14 mouse cellular contexts compared by ENCODE assay signal in genomic region chr3:122517726-122518125, GRCm38 (mm10).
DNase-seq lines count a peak whose midpoint lies in the region; ATAC-seq lines count a peak whose summit lies in the region.
"Had no signal": no experiment of that assay in that cellular context is flagged by ENCODE, and none has a peak within 500 bp of the region (broad histone marks: within the 10 kb centered on the region; RNA-seq: fewer than 3 reads in every experiment).

No protein-coding gene starts in this region.

- no peak for ATAC-seq in hindbrain, embryonic 12.5 days (ENCODE audit: low FRiP score)
- ATAC-seq in midbrain, embryonic 14.5 days (ENCODE audit: low FRiP score, low TSS enrichment): no peak
- ATAC-seq: intestine, postnatal 0 days had no signal

- WGBS in hindbrain, embryonic 12.5 days: 51% methylated on average over 4 of the region's 4 CpGs
- WGBS in midbrain, embryonic 14.5 days: 77% methylated on average over 4 of the region's 4 CpGs

- no peaks in the 10 kb centered on the region for H3K36me3 ChIP-seq in hindbrain, embryonic 12.5 days
- no peaks in the 10 kb centered on the region for H3K36me3 ChIP-seq in midbrain, embryonic 14.5 days (ENCODE audit: control insufficient read depth, insufficient read depth, low read length)
- H3K36me3 ChIP-seq: liver, embryonic 13.5 days had no signal

- no peak overlapping the region for H3K4me2 ChIP-seq in hindbrain, embryonic 12.5 days (replicated peaks)
- no peak overlapping the region for H3K4me2 ChIP-seq in midbrain, embryonic 14.5 days (ENCODE audit: low read length)
- H3K4me2 ChIP-seq: heart, embryonic 11.5 days; liver, embryonic 13.5 days had no signal

- H3K27ac ChIP-seq in hindbrain, embryonic 12.5 days: peak overlapping the region; percentile 66
- peak overlapping the region; percentile 62 for H3K27ac ChIP-seq in midbrain, embryonic 14.5 days (replicated peaks; ENCODE audit: low read depth, low read length)
- H3K27ac ChIP-seq: layer of hippocampus, adult 2 months; liver, embryonic 13.5 days had no signal

- H3K4me3 ChIP-seq in hindbrain, embryonic 12.5 days: no peak overlapping the region
- no peak overlapping the region for H3K4me3 ChIP-seq in midbrain, embryonic 14.5 days (replicated peaks; ENCODE audit: low read depth, low read length)
- H3K4me3 ChIP-seq: layer of hippocampus, adult 2 months; liver, embryonic 13.5 days had no signal

- H3K9ac ChIP-seq in hindbrain, embryonic 12.5 days: no peak overlapping the region
- no peak overlapping the region for H3K9ac ChIP-seq in midbrain, embryonic 14.5 days (replicated peaks; ENCODE audit: low read length)
- H3K9ac ChIP-seq: liver, embryonic 13.5 days had no signal

- H3K9me3 ChIP-seq in hindbrain, embryonic 12.5 days (replicated peaks): no peaks in the 10 kb centered on the region
- no peaks in the 10 kb centered on the region for H3K9me3 ChIP-seq in midbrain, embryonic 14.5 days (ENCODE audit: control insufficient read depth, low read length)
- H3K9me3 ChIP-seq: liver, embryonic 13.5 days had no signal

- DNase-seq in cerebellum, postnatal 25 days: peak; percentile 52 to 65
- no peak for DNase-seq in cerebellum, adult 11-12 months
- peak; percentile 51 for DNase-seq in embryo, embryonic 10.5 days (ENCODE audit: low spot score)
- no peak for DNase-seq in midbrain, embryonic 14.5 days
- DNase-seq in heart, adult 11 months: no peak
- DNase-seq in T-cell, adult 2 months (ENCODE audit: low spot score): no peak
- DNase-seq in c-Kit-positive CD71-positive TER-119-positive erythroid progenitor cells, embryonic 14.5 days (ENCODE audit: low spot score): no peak
- DNase-seq: liver, embryonic 13.5 days; spleen, adult 18-20 months; thymus, postnatal 25 days had no signal

- H3K4me1 ChIP-seq in hindbrain, embryonic 12.5 days: peaks cover 28% of the 10 kb centered on the region
- H3K4me1 ChIP-seq in midbrain, embryonic 14.5 days (ENCODE audit: control insufficient read depth, insufficient read depth, low read length): peaks cover 24% of the 10 kb centered on the region

- no peaks in the 10 kb centered on the region for H3K27me3 ChIP-seq in hindbrain, embryonic 12.5 days
- no peaks in the 10 kb centered on the region for H3K27me3 ChIP-seq in midbrain, embryonic 14.5 days (ENCODE audit: control insufficient read depth, insufficient read depth, low read length)
- H3K27me3 ChIP-seq: liver, embryonic 13.5 days had no signal

Comparison
In these comparisons a context has a peak if more than half of its experiments do, and no peak if none do; other contexts are left out.
1. DNase-seq: peak in cerebellum, postnatal 25 days (2 of 2) and embryo, embryonic 10.5 days (single experiment); none in cerebellum, adult 11-12 months (single experiment), midbrain, embryonic 14.5 days (single experiment), heart, adult 11 months (single experiment), T-cell, adult 2 months (single experiment) and c-Kit-positive CD71-positive TER-119-positive erythroid progenitor cells, embryonic 14.5 days (single experiment).